Comparison of ENCODE assay signal across 9 mouse cellular contexts in genomic region chr12:55433802-55434435, GRCm38 (mm10). TPM values are rescaled to one million over a fixed set of nuclear protein-coding genes. Genes with fewer than 3 reads are reported as not detected.
DNase-seq lines count a peak whose midpoint lies in the region; ATAC-seq and TF ChIP-seq lines count a peak whose summit lies in the region.
"Had no signal": no experiment of that assay in that cellular context is flagged by ENCODE, and none has a peak within 500 bp of the region (broad histone marks: within the 10 kb centered on the region; RNA-seq: fewer than 3 reads in every experiment).

No protein-coding gene starts in this region.

- ATAC-seq in intestine, embryonic 14.5 days (replicated peaks; ENCODE audit: low FRiP score, low TSS enrichment, low read depth) = no peak
- no peak for ATAC-seq in intestine, postnatal 0 days
- no peak for ATAC-seq in heart, embryonic 16.5 days (replicated peaks; ENCODE audit: extremely low read depth, insufficient read depth, low FRiP score)
- 0 out of 2 replicates have a peak, but pooled peaks have one; percentile 15 for ATAC-seq in megakaryocyte progenitor cell, adult 5-6 weeks (replicated peaks; ENCODE audit: poor library complexity)
- no peak for ATAC-seq in forebrain, embryonic 12.5 days (ENCODE audit: low FRiP score)
- no peak for ATAC-seq in forebrain, embryonic 13.5 days

- no peak for TF ChIP-seq CTCF in intestine, postnatal 0 days (IDR thresholded peaks at IDR 0.05; ENCODE audit: low read depth)

- no peak overlapping the region for H3K27ac ChIP-seq in intestine, embryonic 14.5 days (ENCODE audit: low read depth)
- H3K27ac ChIP-seq in intestine, postnatal 0 days (ENCODE audit: low read depth, low read length) = no peak overlapping the region
- 0 out of 2 replicates have a peak overlapping the region, but pooled peaks have one; percentile 10 for H3K27ac ChIP-seq in heart, embryonic 16.5 days (ENCODE audit: low read length)
- no peak overlapping the region for H3K27ac ChIP-seq in forebrain, embryonic 12.5 days
- H3K27ac ChIP-seq in forebrain, embryonic 13.5 days = no peak overlapping the region

- H3K4me1 ChIP-seq in intestine, embryonic 14.5 days (replicated peaks; ENCODE audit: control insufficient read depth, insufficient read depth, low read length) = peaks cover 19% of the 10 kb centered on the region
- H3K4me1 ChIP-seq in intestine, postnatal 0 days (replicated peaks; ENCODE audit: control insufficient read depth, insufficient read depth, low read length) = peaks cover 7% of the 10 kb centered on the region
- H3K4me1 ChIP-seq in heart, embryonic 16.5 days (ENCODE audit: control insufficient read depth, insufficient read depth, low read length) = peaks cover 13% of the 10 kb centered on the region
- H3K4me1 ChIP-seq in forebrain, embryonic 12.5 days = peaks cover 14% of the 10 kb centered on the region
- peaks cover 13% of the 10 kb centered on the region for H3K4me1 ChIP-seq in forebrain, embryonic 13.5 days

- 47% methylated on average over 8 of the region's 8 CpGs for WGBS in intestine, embryonic 14.5 days
- 28% methylated on average over 8 of the region's 8 CpGs for WGBS in intestine, postnatal 0 days
- WGBS in heart, embryonic 16.5 days = 41% methylated on average over 8 of the region's 8 CpGs
- WGBS in forebrain, embryonic 12.5 days = 45% methylated on average over 8 of the region's 8 CpGs
- 47% methylated on average over 8 of the region's 8 CpGs for WGBS in forebrain, embryonic 13.5 days

- DNase-seq in intestine, embryonic 14.5 days (ENCODE audit: low spot score) = peak; percentile 60
- peak; percentile 53 for DNase-seq in Muller cell, postnatal 12 days (ENCODE audit: inconsistent ontology term)
- DNase-seq in left cerebral cortex, adult 18-20 months (ENCODE audit: low spot score in 2 of 2) = no peak

- H3K36me3 ChIP-seq in intestine, embryonic 14.5 days (ENCODE audit: control insufficient read depth, insufficient read depth, low read length) = no peaks in the 10 kb centered on the region
- no peaks in the 10 kb centered on the region for H3K36me3 ChIP-seq in intestine, postnatal 0 days (ENCODE audit: control insufficient read depth, insufficient read depth)
- no peaks in the 10 kb centered on the region for H3K36me3 ChIP-seq in heart, embryonic 16.5 days (ENCODE audit: control insufficient read depth, insufficient read depth)
- H3K36me3 ChIP-seq in forebrain, embryonic 12.5 days (replicated peaks) = no peaks in the 10 kb centered on the region
- no peaks in the 10 kb centered on the region for H3K36me3 ChIP-seq in forebrain, embryonic 13.5 days (ENCODE audit: poor library complexity, severe bottlenecking)

- no peak overlapping the region for H3K9ac ChIP-seq in intestine, embryonic 14.5 days (ENCODE audit: low read length)
- no peak overlapping the region for H3K9ac ChIP-seq in intestine, postnatal 0 days (ENCODE audit: low read depth, low read length)
- 0 out of 2 replicates have a peak overlapping the region, but pooled peaks have one; percentile 35 for H3K9ac ChIP-seq in heart, embryonic 16.5 days (ENCODE audit: low read length)
- no peak overlapping the region for H3K9ac ChIP-seq in forebrain, embryonic 12.5 days
- no peak overlapping the region for H3K9ac ChIP-seq in forebrain, embryonic 13.5 days

- H3K4me3 ChIP-seq in intestine, embryonic 14.5 days (ENCODE audit: low read depth, low read length) = no peak overlapping the region
- no peak overlapping the region for H3K4me3 ChIP-seq in intestine, postnatal 0 days (ENCODE audit: low read depth, low read length)
- no peak overlapping the region for H3K4me3 ChIP-seq in heart, embryonic 16.5 days (ENCODE audit: low read length)
- no peak overlapping the region for H3K4me3 ChIP-seq in forebrain, embryonic 12.5 days (replicated peaks)
- H3K4me3 ChIP-seq in forebrain, embryonic 13.5 days = no peak overlapping the region
- H3K4me3 ChIP-seq: myocyte had no signal

- no peak overlapping the region for H3K4me2 ChIP-seq in intestine, embryonic 14.5 days (ENCODE audit: low read length)
- H3K4me2 ChIP-seq in intestine, postnatal 0 days (replicated peaks; ENCODE audit: low read depth) = no peak overlapping the region
- no peak overlapping the region for H3K4me2 ChIP-seq in heart, embryonic 16.5 days (ENCODE audit: low read depth, low read length)
- H3K4me2 ChIP-seq in forebrain, embryonic 12.5 days = no peak overlapping the region
- H3K4me2 ChIP-seq in forebrain, embryonic 13.5 days = no peak overlapping the region

- 0 out of 2 replicates have a peak, but pooled peaks cover 4% of the 10 kb centered on the region for H3K9me3 ChIP-seq in intestine, embryonic 14.5 days (ENCODE audit: control insufficient read depth, low read length)
- no peaks in the 10 kb centered on the region for H3K9me3 ChIP-seq in intestine, postnatal 0 days (ENCODE audit: control insufficient read depth)
- 0 out of 2 replicates have a peak, but pooled peaks cover 2% of the 10 kb centered on the region for H3K9me3 ChIP-seq in heart, embryonic 16.5 days (replicated peaks; ENCODE audit: control insufficient read depth, low read length)
- no peaks in the 10 kb centered on the region for H3K9me3 ChIP-seq in forebrain, embryonic 12.5 days
- no peaks in the 10 kb centered on the region for H3K9me3 ChIP-seq in forebrain, embryonic 13.5 days (replicated peaks)

- H3K27me3 ChIP-seq in intestine, embryonic 14.5 days (replicated peaks; ENCODE audit: control insufficient read depth, insufficient read depth, low read length) = no peaks in the 10 kb centered on the region
- no peaks in the 10 kb centered on the region for H3K27me3 ChIP-seq in intestine, postnatal 0 days (replicated peaks; ENCODE audit: control insufficient read depth, insufficient read depth, low read length)
- no peaks in the 10 kb centered on the region for H3K27me3 ChIP-seq in heart, embryonic 16.5 days (ENCODE audit: control insufficient read depth, insufficient read depth, low read length)
- no peaks in the 10 kb centered on the region for H3K27me3 ChIP-seq in forebrain, embryonic 12.5 days
- H3K27me3 ChIP-seq in forebrain, embryonic 13.5 days = no peaks in the 10 kb centered on the region

RNA-seq across cellular contexts. Expression of gene Psma6, which starts 49.9 kb away (rescaled TPM):
- polyA plus RNA-seq in intestine, embryonic 14.5 days (2014; fragmentation: Nextera tagmentation; extraction: Ambion mirVana) = 433 and 438 TPM in 2 replicates
- 279 and 292 TPM in 2 replicates for polyA plus RNA-seq in intestine, postnatal 0 days (2015; fragmentation: Nextera tagmentation; extraction: Ambion mirVana)
- 322 and 352 TPM in 2 replicates for polyA plus RNA-seq in heart, embryonic 16.5 days (2015; fragmentation: Nextera tagmentation; extraction: Ambion mirVana)
- total RNA-seq in megakaryocyte progenitor cell, adult 5-6 weeks (2015) = 372 and 397 TPM in 2 replicates
- total RNA-seq in megakaryocyte progenitor cell, adult 5-6 weeks (2017) = 362 TPM in 2 replicates
- polyA plus RNA-seq in forebrain, embryonic 12.5 days (2016; fragmentation: Nextera tagmentation; extraction: Ambion mirVana) = 425 and 437 TPM in 2 replicates
- total RNA-seq in left cerebral cortex, adult 18-20 months (2021) = 100 to 1,000 TPM; 144 to 145 TPM
- polyA plus RNA-seq in forebrain, embryonic 13.5 days (2015; fragmentation: Nextera tagmentation; extraction: Ambion mirVana) = 505 and 510 TPM in 2 replicates

RNA-seq across cellular contexts. Expression of gene Nfkbia, which starts 58.5 kb away (rescaled TPM):
- polyA plus RNA-seq in intestine, embryonic 14.5 days (2014; fragmentation: Nextera tagmentation; extraction: Ambion mirVana) = 75.3 and 80.3 TPM in 2 replicates
- polyA plus RNA-seq in intestine, postnatal 0 days (2015; fragmentation: Nextera tagmentation; extraction: Ambion mirVana) = 47.1 and 49.7 TPM in 2 replicates
- polyA plus RNA-seq in heart, embryonic 16.5 days (2015; fragmentation: Nextera tagmentation; extraction: Ambion mirVana) = 80.8 and 85.9 TPM in 2 replicates
- total RNA-seq in megakaryocyte progenitor cell, adult 5-6 weeks (2015) = 40.6 and 85.4 TPM in 2 replicates
- 36.4 and 69.6 TPM in 2 replicates for total RNA-seq in megakaryocyte progenitor cell, adult 5-6 weeks (2017)
- polyA plus RNA-seq in forebrain, embryonic 12.5 days (2016; fragmentation: Nextera tagmentation; extraction: Ambion mirVana) = 36.4 and 39.6 TPM in 2 replicates
- 10 to 100 TPM; 27.2 to 32.0 TPM for total RNA-seq in left cerebral cortex, adult 18-20 months (2021)
- polyA plus RNA-seq in forebrain, embryonic 13.5 days (2015; fragmentation: Nextera tagmentation; extraction: Ambion mirVana) = 46.4 and 47.0 TPM in 2 replicates

Comparison
In these comparisons a context has a peak if more than half of its experiments do, and no peak if none do; other contexts are left out.
1. DNase-seq: peak in intestine, embryonic 14.5 days (single experiment) and Muller cell, postnatal 12 days (single experiment); none in left cerebral cortex, adult 18-20 months (0 of 2).